Mouse (Mus musculus): Measurements from ENCODE around the gene Scgb3a1. TPM values are rescaled to one million over a fixed set of nuclear protein-coding genes. Genes with fewer than 3 reads are reported as not detected.
A peak's percentile ranks its signal among the peaks of the same experiment; 100 is the strongest.

Scgb3a1 gene
- polyA plus RNA-seq, 1 experiment, result 0.38 TPM

DNA sequence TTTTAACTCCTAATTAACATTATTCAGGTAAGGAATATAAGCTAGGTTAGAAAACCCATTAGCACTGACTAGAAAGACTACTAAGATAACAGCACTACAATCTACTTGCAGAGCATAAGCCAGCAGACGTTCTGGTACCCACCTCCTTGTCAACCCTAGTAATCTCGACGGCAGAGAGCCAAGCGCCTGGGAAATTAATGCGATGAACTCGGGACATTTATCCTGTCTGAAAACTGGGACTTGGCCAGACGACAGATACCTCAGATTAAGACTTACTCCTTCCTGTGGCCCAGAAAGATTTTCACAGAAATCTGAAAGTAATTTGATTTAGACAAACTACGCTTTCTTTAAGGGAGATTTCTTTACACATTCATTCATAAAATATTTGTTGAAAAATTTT lies 41.4 kb downstream of the Scgb3a1 start:
- no peak for TF ChIP-seq CTCF (IDR thresholded peaks at IDR 0.05; ENCODE audit: control insufficient read depth, insufficient read depth, insufficient replicate concordance, low read depth, low read length)
- no peak for TF ChIP-seq POLR2A (IDR thresholded peaks at IDR 0.05; ENCODE audit: control insufficient read depth, low read depth, low read length)
- Histone ChIP-seq H3K4me1 (ENCODE audit: control insufficient read depth, insufficient read depth, low read length) (no peaks in the 10 kb centered on the region), H3K36me3 (ENCODE audit: control insufficient read depth, insufficient read depth, low read length) (peaks cover 1% of the 10 kb centered on the region), H3K27ac (ENCODE audit: control insufficient read depth, insufficient read depth, low read depth, low read length) (no peak overlapping the region), H3K27me3 (ENCODE audit: control insufficient read depth, insufficient read depth, low read length) (no peaks in the 10 kb centered on the region), H3K4me3 (ENCODE audit: control insufficient read depth, low read depth, low read length) (no peak overlapping the region)

DNA sequence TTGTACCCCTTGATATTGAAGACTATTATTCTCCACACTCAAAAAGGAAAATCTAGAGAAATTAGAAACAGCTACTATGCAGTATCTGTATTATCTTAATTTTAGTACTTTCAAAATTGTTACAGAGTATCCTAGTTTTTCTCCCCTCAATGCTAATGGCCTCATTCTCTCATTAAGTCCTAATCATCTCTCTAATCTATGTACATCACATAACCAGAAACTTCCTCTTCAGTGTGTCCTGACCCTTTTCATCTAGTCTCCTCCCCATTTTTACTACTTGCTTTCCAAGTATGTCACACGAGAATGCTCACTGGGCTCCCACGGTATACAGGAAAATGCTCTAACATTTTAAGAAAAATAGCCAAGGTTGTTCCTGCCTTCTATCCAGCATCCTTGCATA lies 44.4 kb downstream of the Scgb3a1 start:
- Histone ChIP-seq H3K36me3 (ENCODE audit: control insufficient read depth, insufficient read depth, low read length) (no peaks in the 10 kb centered on the region; the same call in 1 of the 2 replicates), H3K4me3 (ENCODE audit: control insufficient read depth, low read depth, low read length) (no peak overlapping the region), H3K4me1 (ENCODE audit: control insufficient read depth, insufficient read depth, low read length) (no peaks in the 10 kb centered on the region), H3K27ac (ENCODE audit: control insufficient read depth, insufficient read depth, low read depth, low read length) (no peak overlapping the region), H3K27me3 (ENCODE audit: control insufficient read depth, insufficient read depth, low read length) (no peaks in the 10 kb centered on the region)
- no peak for TF ChIP-seq CTCF (IDR thresholded peaks at IDR 0.05; ENCODE audit: control insufficient read depth, insufficient read depth, insufficient replicate concordance, low read depth, low read length)
- TF ChIP-seq POLR2A (IDR thresholded peaks at IDR 0.05; ENCODE audit: control insufficient read depth, low read depth, low read length), result no peak

DNA sequence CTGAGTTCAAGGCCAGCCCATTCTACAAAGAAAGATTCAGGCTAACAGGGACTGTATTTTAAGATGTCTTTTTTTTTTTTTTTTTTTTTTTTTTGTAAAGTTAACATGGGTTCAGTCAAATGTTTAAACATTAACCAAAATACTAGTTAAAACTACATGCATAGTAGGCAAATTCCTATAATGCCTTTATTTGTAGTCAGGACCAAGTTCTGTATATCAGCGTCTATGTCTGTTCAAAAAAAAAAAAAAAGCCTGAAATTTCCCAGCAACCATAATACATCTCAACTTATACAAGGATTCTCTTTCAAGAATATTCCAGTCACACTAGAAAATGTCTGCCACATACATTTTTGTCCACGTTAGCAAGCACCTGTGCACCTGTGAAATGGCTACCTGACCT lies 47.3 kb downstream of the Scgb3a1 start:
- no peaks in the 10 kb centered on the region for H3K27me3 ChIP-seq (ENCODE audit: control insufficient read depth, insufficient read depth, low read length)
- TF ChIP-seq POLR2A (IDR thresholded peaks at IDR 0.05; ENCODE audit: control insufficient read depth, low read depth, low read length) (no peak), CTCF (IDR thresholded peaks at IDR 0.05; ENCODE audit: control insufficient read depth, insufficient read depth, insufficient replicate concordance, low read depth, low read length) (no peak)
- no peak overlapping the region for H3K4me3 ChIP-seq (ENCODE audit: control insufficient read depth, low read depth, low read length)
- H3K27ac ChIP-seq (ENCODE audit: control insufficient read depth, insufficient read depth, low read depth, low read length), result no peak overlapping the region
- peaks cover 13% of the 10 kb centered on the region for H3K4me1 ChIP-seq (ENCODE audit: control insufficient read depth, insufficient read depth, low read length)
- H3K36me3 ChIP-seq (ENCODE audit: control insufficient read depth, insufficient read depth, low read length), result no peaks in the 10 kb centered on the region

DNA sequence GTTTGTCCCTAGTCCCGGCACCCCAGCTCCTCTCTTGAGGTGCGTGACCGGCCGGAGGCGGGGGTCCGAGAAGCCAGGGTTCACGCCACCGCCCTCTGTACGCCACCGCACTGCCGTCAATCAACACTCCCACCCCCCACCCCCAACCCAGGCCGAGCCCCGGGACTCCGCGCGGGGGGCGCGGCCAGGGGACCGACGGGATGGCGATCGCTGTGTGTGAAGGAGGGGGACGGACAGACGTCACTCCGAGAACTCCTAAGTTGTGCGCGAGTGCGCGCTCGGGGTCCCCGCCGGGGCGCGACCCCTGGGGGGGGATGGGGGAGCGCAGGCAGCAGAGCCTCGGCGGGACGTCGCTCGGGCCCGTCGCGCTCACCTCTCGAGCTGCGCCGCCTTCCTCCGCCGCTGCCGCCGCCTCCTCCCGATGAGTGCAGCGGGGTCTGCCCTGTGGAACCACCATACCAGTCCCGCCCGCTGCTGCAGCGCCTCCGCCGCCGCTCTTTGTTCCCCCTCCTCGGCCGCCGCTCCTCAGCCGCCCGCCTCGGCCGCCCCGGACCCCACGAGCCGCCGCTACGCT lies 48.7 kb downstream of the Scgb3a1 start:
- Histone ChIP-seq H3K36me3 (ENCODE audit: control insufficient read depth, insufficient read depth, low read length) (no peaks in the 10 kb centered on the region), H3K4me1 (ENCODE audit: control insufficient read depth, insufficient read depth, low read length) (peaks cover 13% of the 10 kb centered on the region), H3K27ac (ENCODE audit: control insufficient read depth, insufficient read depth, low read depth, low read length) (peak overlapping the region; percentile 81), H3K27me3 (ENCODE audit: control insufficient read depth, insufficient read depth, low read length) (no peaks in the 10 kb centered on the region), H3K4me3 (ENCODE audit: control insufficient read depth, low read depth, low read length) (peak overlapping the region; percentile 91)
- TF ChIP-seq CTCF (IDR thresholded peaks at IDR 0.05; ENCODE audit: control insufficient read depth, insufficient read depth, insufficient replicate concordance, low read depth, low read length) (no peak), POLR2A (IDR thresholded peaks at IDR 0.05; ENCODE audit: control insufficient read depth, low read depth, low read length) (no peak)

DNA sequence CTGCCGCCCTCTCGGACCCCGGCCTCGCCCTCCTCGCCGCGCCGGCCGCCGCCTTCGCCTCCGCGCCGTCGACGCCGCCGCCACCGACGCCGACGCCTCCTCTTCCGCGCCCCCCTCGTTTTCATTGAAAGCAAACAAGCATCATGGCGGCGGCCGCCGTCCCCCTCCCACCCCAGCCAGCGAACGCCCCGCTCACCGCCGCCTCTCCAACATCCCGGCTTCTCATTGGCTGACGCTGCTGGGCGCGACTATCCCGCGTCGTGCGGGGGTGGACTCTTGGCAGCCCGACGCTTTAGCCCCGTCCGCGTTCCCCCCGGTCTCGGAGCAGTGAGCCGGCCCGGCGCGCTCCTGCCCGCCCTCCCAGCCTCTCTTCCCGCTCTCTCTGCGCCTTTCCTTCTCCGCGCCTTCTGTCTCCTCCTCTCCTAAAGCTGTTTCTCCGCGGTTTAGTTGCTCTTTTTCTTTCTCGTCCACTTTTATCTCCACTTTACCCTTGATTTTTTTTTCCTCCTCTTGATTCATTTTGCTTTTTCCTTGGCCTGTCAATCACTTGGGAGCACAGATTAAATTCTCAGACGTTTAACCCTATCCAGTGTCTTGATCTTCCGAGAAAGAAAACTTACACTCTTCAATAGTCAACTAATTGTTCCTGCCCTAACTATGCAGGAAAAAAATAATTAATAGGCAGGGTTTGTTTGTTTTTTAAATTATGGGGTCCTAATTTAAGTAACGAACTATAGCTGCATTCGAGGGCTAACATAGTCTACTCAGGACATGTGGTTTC lies 49.3 kb downstream of the Scgb3a1 start, which contains the start of gene Cnot6:
TSS of gene Cnot6 (minus strand) at position 169 of the 781 bp plus-strand sequence.
- no peaks in the 10 kb centered on the region for H3K36me3 ChIP-seq (ENCODE audit: control insufficient read depth, insufficient read depth, low read length)

DNA sequence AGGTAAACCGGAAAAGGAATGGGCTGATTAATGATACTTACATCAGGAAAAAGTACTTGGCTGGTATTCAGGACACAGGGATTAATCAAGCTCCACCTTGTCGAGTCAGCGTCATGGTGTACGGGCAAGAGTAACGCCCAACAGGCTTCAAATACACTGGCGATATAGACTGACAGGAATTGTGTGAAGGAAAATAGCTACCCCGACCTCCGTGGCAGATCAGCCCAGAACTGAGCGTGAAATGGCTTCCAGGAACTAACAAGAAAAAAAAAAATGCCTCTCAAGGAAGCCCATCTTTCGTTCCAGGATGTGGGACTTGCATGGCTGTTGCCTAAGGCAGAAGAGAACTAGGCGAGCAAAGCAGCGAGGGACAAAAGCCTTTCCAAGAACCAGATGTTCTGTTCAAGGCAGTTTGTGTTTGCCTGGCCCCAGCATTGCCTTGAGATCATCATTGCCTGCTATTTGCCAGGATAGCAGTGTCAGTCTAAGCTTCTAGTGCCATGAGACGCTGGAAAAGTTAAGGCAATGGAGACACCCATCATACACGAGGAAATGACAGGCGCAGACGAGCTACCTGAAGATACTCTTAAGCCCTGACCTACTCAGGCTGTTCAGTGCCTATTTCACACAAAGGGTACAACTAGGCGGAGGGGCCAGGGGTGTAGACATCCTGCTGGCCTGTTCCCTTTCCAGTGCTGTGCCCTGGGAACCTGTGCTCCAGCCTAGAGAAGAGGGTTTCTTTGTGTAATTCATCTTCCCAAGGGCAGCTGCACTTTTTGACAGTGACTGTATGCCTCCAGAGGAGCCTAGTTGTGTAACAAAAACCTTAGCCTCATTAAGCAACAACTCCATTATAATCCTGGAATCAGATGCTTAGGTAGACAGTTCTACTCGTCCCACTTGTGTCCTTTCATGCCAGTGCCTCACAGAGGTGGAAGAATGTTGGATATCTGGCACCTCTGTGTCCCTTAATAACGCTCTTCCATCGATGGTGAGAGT lies 50.2 kb downstream of the Scgb3a1 start:
- H3K4me3 ChIP-seq (ENCODE audit: control insufficient read depth, low read depth, low read length), result peak overlapping the region; percentile 68
- H3K36me3 ChIP-seq (ENCODE audit: control insufficient read depth, insufficient read depth, low read length), result no peaks in the 10 kb centered on the region
- H3K4me1 ChIP-seq (ENCODE audit: control insufficient read depth, insufficient read depth, low read length), result peaks cover 13% of the 10 kb centered on the region
- no peaks in the 10 kb centered on the region for H3K27me3 ChIP-seq (ENCODE audit: control insufficient read depth, insufficient read depth, low read length)
- TF ChIP-seq CTCF (IDR thresholded peaks at IDR 0.05; ENCODE audit: control insufficient read depth, insufficient read depth, insufficient replicate concordance, low read depth, low read length) (no peak), POLR2A (IDR thresholded peaks at IDR 0.05; ENCODE audit: control insufficient read depth, low read depth, low read length) (no peak)
- peak overlapping the region; percentile 66 for H3K27ac ChIP-seq (ENCODE audit: control insufficient read depth, insufficient read depth, low read depth, low read length)

More for the DNA sequence above, 49.3 kb downstream of the Scgb3a1 start, which contains the start of gene Cnot6:
- peaks cover 13% of the 10 kb centered on the region for H3K4me1 ChIP-seq (ENCODE audit: control insufficient read depth, insufficient read depth, low read length)
- no peaks in the 10 kb centered on the region for H3K27me3 ChIP-seq (ENCODE audit: control insufficient read depth, insufficient read depth, low read length)
- TF ChIP-seq CTCF (IDR thresholded peaks at IDR 0.05; ENCODE audit: control insufficient read depth, insufficient read depth, insufficient replicate concordance, low read depth, low read length), result no peak
- peak; percentile 83 for TF ChIP-seq POLR2A (IDR thresholded peaks at IDR 0.05; ENCODE audit: control insufficient read depth, low read depth, low read length)
- peak within 1 kb of the TSS; percentile 81 for H3K27ac ChIP-seq (ENCODE audit: control insufficient read depth, insufficient read depth, low read depth, low read length)
- H3K4me3 ChIP-seq (ENCODE audit: control insufficient read depth, low read depth, low read length), result peak within 1 kb of the TSS; percentile 91

Other genes with a start within 250 kb of the Scgb3a1 start
- gene Olfr1389, start 240.5 kb upstream of the Scgb3a1 start, polyA plus RNA-seq (2012; rRNA removed), result 0.16 and 0.21 TPM in 2 replicates
- 0.19 TPM in 1 of 2 replicates, not detected in the other for gene Olfr1388, start 227.0 kb upstream of the Scgb3a1 start, polyA plus RNA-seq (2012; rRNA removed)
- not detected in 2 replicates for gene Olfr1387, start 208.3 kb upstream of the Scgb3a1 start, polyA plus RNA-seq (2012; rRNA removed)
- not detected in 2 replicates for gene Olfr1386, start 198.6 kb upstream of the Scgb3a1 start, polyA plus RNA-seq (2012; rRNA removed)
- not detected in 2 replicates for gene Olfr1385, start 174.5 kb upstream of the Scgb3a1 start, polyA plus RNA-seq (2012; rRNA removed)
- gene Olfr1384, start 156.9 kb upstream of the Scgb3a1 start, polyA plus RNA-seq (2012; rRNA removed), result not detected in 2 replicates
- not detected in 2 replicates for gene Olfr1383, start 144.0 kb upstream of the Scgb3a1 start, polyA plus RNA-seq (2012; rRNA removed)
- 0.16 TPM in 1 of 2 replicates, not detected in the other for gene Olfr1382, start 135.4 kb upstream of the Scgb3a1 start, polyA plus RNA-seq (2012; rRNA removed)
- not detected in 2 replicates for gene Olfr1381, start 120.2 kb upstream of the Scgb3a1 start, polyA plus RNA-seq (2012; rRNA removed)
- gene Olfr1380, start 106.7 kb upstream of the Scgb3a1 start, polyA plus RNA-seq (2012; rRNA removed), result not detected in 2 replicates
- gene Flt4, start 54.3 kb upstream of the Scgb3a1 start, polyA plus RNA-seq (2012; rRNA removed), result 4.5 and 4.9 TPM in 2 replicates
- gene Cnot6, start 49.1 kb downstream of the Scgb3a1 start, polyA plus RNA-seq (2012; rRNA removed), result 12.5 and 18.1 TPM in 2 replicates
- gene Gfpt2, start 130.6 kb downstream of the Scgb3a1 start, polyA plus RNA-seq (2012; rRNA removed), result 2.3 TPM in 2 replicates
- gene Mapk9, start 183.1 kb downstream of the Scgb3a1 start, polyA plus RNA-seq (2012; rRNA removed), result 30.5 and 33.2 TPM in 2 replicates
- gene Rasgef1c, start 238.2 kb downstream of the Scgb3a1 start, polyA plus RNA-seq (2012; rRNA removed), result 0.69 and 0.93 TPM in 2 replicates

All from testis, adult 2 months (tissue).